Mouse (Mus musculus): ENCODE measurements around the gene Tekt1.

DNA sequence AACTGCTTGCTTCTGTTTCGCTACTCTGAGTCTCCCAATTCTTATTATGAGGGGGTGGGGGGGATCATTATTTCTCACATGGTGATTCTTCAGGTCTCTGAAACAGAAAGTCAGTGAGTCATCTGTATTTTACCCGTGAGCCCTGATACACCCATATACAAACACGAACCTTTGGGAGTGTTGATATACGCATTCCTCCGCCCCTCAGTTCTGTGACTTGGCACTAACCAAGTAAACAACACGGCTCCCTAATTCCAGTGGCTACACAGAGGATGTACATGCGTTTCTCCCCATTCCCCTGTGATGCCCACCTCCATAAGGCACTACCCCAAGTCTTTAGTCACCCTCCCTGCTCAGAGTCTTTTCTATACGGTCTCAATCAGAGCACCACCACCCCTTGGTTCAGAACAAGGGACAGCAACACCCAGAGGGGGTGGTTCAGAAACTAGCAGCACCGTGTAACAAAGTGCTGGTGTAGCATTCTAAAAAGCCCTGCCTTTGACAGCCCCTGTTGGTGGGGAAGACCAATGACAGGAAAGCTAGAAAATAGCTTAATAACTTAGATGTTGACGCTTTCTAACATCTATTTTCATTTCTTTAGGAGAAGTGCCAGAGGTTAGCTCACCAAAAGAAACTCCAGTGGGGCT lies 50.8 kb downstream of the Tekt1 start:
- no peak for TF ChIP-seq CTCF (IDR thresholded peaks at IDR 0.05; ENCODE audit: low read depth)
- no peak for TF ChIP-seq EP300 (IDR thresholded peaks at IDR 0.05; ENCODE audit: low read depth)

All from liver, embryonic 14.5 days (tissue).